Mouse (Mus musculus) ES-E14 (cell line): ENCODE measurements around the gene Slc24a4. TPM values are rescaled to one million over a fixed set of nuclear protein-coding genes. Genes with fewer than 3 reads are reported as not detected.

Source experiments
- DNase-seq: peaks from one replicate; pipeline ENCODE4 v3.0.0-alpha.2; 2013; ENCODE audit warnings: low read depth, low spot score
- H3K27ac ChIP-seq: 2 replicates; pipeline ENCODE4 v1.5.1; 2012; ENCODE audit warnings: low read depth, mild to moderate bottlenecking, low read length, moderate library complexity, mixed read lengths; ENCODE audit not compliant: poor library complexity, insufficient read depth, severe bottlenecking
- H3K36me3 ChIP-seq: 2 replicates; pipeline ENCODE4 v1.6.1; 2012; ENCODE audit warnings: mild to moderate bottlenecking, low read length, moderate library complexity, mixed read lengths; ENCODE audit not compliant: control insufficient read depth, poor library complexity, insufficient read depth, severe bottlenecking
- H3K4me1 ChIP-seq, 2 experiments: fragments of 150-350 bp in 1 of 2; sonication (generic) in 1 of 2; 2 replicates each; pipeline ENCODE4 v1.6.1; 2012; ENCODE audit warnings: low read length in 2 of 2, mild to moderate bottlenecking in 1 of 2, mixed read lengths in 1 of 2; ENCODE audit not compliant: control insufficient read depth in 2 of 2, insufficient read depth in 2 of 2, poor library complexity in 1 of 2
- H3K4me3 ChIP-seq, 2 experiments: fragments of 150-350 bp in 1 of 2; sonication (generic) in 1 of 2; 2 replicates each; pipeline ENCODE4 v1.5.1; 2012; ENCODE audit warnings: low read length in 2 of 2, low read depth in 1 of 2, mild to moderate bottlenecking in 1 of 2, mixed read lengths in 1 of 2; ENCODE audit not compliant: insufficient read depth in 1 of 2, poor library complexity in 1 of 2, severe bottlenecking in 1 of 2
- H3K9ac ChIP-seq: 2 replicates; pipeline ENCODE4 v1.6.1; 2012; ENCODE audit warnings: low read depth, mild to moderate bottlenecking, low read length, mixed read lengths; ENCODE audit not compliant: poor library complexity, insufficient read depth, severe bottlenecking
- H3K9me3 ChIP-seq: fragments of 150-350 bp; sonication (generic); 2 replicates; pipeline ENCODE4 v1.6.1; 2012; ENCODE audit warnings: low read depth, mild to moderate bottlenecking, low read length; ENCODE audit not compliant: control insufficient read depth, insufficient read depth
- CHD2 ChIP-seq: IDR thresholded peaks from 2 replicates; pipeline ENCODE4 v1.6.1; 2014; ENCODE audit warnings: mild to moderate bottlenecking, low read depth, low read length, inconsistent platforms
- HCFC1 ChIP-seq: IDR thresholded peaks from 2 replicates; pipeline ENCODE4 v1.6.1; 2012; ENCODE audit warnings: low read length, inconsistent platforms, borderline replicate concordance; ENCODE audit not compliant: insufficient read depth
- MAFK ChIP-seq: IDR thresholded peaks from 2 replicates; pipeline ENCODE4 v1.6.1; 2014; ENCODE audit warnings: mild to moderate bottlenecking, low read depth, low read length, inconsistent platforms; ENCODE audit not compliant: insufficient read depth
- ZC3H11A ChIP-seq: IDR thresholded peaks from 2 replicates; pipeline ENCODE4 v1.6.1; 2012; ENCODE audit warnings: low read depth, mild to moderate bottlenecking, inconsistent platforms, low read length, borderline replicate concordance
- ZNF384 ChIP-seq: IDR thresholded peaks from 2 replicates; pipeline ENCODE4 v1.6.1; 2012; ENCODE audit warnings: low read depth, low read length, inconsistent platforms
- in situ Hi-C, 2 experiments: fragments of 600-800 bp; cut with MboI; formaldehyde crosslinking; loops; one replicate each; pipeline ENCODE4 v1.15.1; 2025; ENCODE audit warnings: low sequenced_read_pairs in 2 of 2, inconsistent platforms in 1 of 2; ENCODE audit not compliant: unreplicated experiment in 2 of 2
- total RNA-seq: library from RNA; depleted of rRNA; stranded (reverse); fragments of 300-350 nt; gene quantifications from 2 replicates; pipeline ENCODE4 v1.2.3, GENCODE M21; 2012

The Slc24a4 gene
- total RNA-seq, 1 experiment, result 0.27 TPM

DNA sequence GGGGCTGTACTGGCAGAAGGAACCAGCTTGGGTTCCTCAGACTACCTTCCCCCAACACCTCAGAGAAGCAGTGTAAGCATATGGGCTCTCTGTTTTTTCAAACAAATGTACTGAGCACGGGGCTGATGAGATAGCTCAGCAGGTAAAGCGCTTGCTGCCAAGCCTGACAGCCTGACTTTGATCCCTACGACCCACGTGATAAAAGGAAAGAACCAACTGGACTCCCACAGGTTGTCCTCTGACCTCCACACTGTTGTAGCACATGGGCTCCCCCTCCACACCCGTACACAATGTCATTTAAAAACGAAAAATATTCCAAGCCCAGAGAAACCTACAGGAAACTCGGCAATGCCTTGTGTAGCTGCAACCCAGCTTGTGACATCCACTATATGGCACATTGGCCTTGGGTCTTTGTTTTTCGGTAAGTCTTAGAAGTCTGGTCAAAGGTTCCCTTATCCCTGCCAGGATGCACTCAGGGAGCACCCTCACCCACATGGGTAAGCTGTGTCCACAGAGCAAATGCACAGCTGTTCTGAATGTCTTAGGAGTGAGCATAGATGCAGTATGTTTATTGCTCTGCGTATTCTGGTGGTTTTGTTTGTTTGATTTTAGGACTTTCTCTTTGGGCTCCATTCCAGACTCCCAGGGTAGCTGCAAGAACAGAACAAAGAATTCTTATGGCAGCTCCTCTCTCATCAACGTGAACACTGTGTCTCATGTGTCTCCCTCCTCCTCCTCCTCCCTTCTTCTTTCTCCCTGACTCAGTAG is 176.7 kb downstream of the Slc24a4 start:
- no peak overlapping the region for H3K4me3 ChIP-seq
- H3K4me1 ChIP-seq, result no peaks in the 10 kb centered on the region
- no peak overlapping the region for H3K9ac ChIP-seq
- H3K36me3 ChIP-seq, result no peaks in the 10 kb centered on the region
- no peaks in the 10 kb centered on the region for H3K9me3 ChIP-seq
- DNase-seq, result no peak
- in situ Hi-C loops, result no loop called here
- no peak overlapping the region for H3K27ac ChIP-seq
- TF ChIP-seq ZNF384 (no peak), ZC3H11A (no peak), MAFK (no peak), HCFC1 (no peak), CHD2 (no peak)

DNA sequence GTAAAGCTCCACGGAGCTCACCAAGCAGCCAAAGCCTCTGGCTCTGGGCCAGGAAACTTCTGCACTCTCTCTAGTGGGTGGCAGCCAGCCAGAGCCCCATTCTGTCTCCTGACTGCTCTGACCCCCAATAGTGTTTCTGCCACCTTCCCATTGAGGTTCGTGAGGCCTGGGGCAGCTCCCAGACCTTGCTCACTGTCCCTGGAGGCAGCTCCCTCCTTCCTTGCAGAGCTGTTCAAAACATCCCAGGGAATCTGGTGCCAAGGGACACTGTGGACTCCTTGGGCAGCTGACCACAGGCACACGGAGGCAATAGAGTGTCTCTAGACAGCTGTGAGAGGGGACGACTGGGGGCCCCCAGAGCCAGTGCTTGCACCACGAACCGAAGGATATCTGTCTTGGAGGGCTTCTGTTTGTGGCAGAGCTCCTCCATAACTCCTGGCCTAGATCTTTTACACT is 179.5 kb downstream of the Slc24a4 start:
- H3K4me3 ChIP-seq, result no peak overlapping the region
- no peak overlapping the region for H3K9ac ChIP-seq
- H3K9me3 ChIP-seq, result no peaks in the 10 kb centered on the region
- H3K4me1 ChIP-seq, result no peaks in the 10 kb centered on the region
- no peak for DNase-seq
- TF ChIP-seq ZNF384 (no peak), HCFC1 (no peak), ZC3H11A (no peak), MAFK (no peak), CHD2 (no peak)
- no peak overlapping the region for H3K27ac ChIP-seq
- no peaks in the 10 kb centered on the region for H3K36me3 ChIP-seq
- in situ Hi-C loops, result no loop called here

- no peak for DNase-seq
- Histone ChIP-seq H3K4me1 (no peaks in the 10 kb centered on the region), H3K36me3 (no peaks in the 10 kb centered on the region), H3K9ac (no peak overlapping the region), H3K9me3 (no peaks in the 10 kb centered on the region), H3K4me3 (no peak overlapping the region), H3K27ac (no peak overlapping the region)
- in situ Hi-C loops, result no loop called here
- TF ChIP-seq ZC3H11A (no peak), MAFK (no peak), HCFC1 (no peak), ZNF384 (no peak), CHD2 (no peak)
Observed at GRCm38 (mm10) chr12:102308457-102309011, 180.0 kb downstream of the Slc24a4 start.

GRCm38 (mm10) chr12:102309099-102309799 is 180.7 kb downstream of the Slc24a4 start:
- in situ Hi-C loops, result no loop called here
- no peaks in the 10 kb centered on the region for H3K9me3 ChIP-seq
- no peaks in the 10 kb centered on the region for H3K4me1 ChIP-seq
- H3K27ac ChIP-seq, result no peak overlapping the region
- no peak overlapping the region for H3K9ac ChIP-seq
- no peaks in the 10 kb centered on the region for H3K36me3 ChIP-seq
- TF ChIP-seq CHD2 (no peak), HCFC1 (no peak), ZNF384 (no peak), MAFK (no peak), ZC3H11A (no peak)
- H3K4me3 ChIP-seq, result no peak overlapping the region
- DNase-seq, result no peak
